Mouse (Mus musculus) thymus, postnatal 0 days (tissue): ENCODE data around the gene Pigq. TPM values are rescaled to one million over a fixed set of nuclear protein-coding genes. Genes with fewer than 3 reads are reported as not detected.
A peak's percentile ranks its signal among the peaks of the same experiment; 100 is the strongest.

Experiments used
- DNase-seq: peaks from one replicate; pipeline ENCODE4 v3.0.0-alpha.2; 2015; ENCODE audit warnings: low spot score
- polyA plus RNA-seq: library from polyadenylated mRNA; unstranded; fragments of >200 nt; fragmentation: Nextera tagmentation; extraction: Ambion mirVana; gene quantifications from 2 replicates; pipeline ENCODE4 v1.2.1, GENCODE M21; 2015

The Pigq gene
- polyA plus RNA-seq, 1 experiment from 2014 or later, result 28.8 TPM

DNA sequence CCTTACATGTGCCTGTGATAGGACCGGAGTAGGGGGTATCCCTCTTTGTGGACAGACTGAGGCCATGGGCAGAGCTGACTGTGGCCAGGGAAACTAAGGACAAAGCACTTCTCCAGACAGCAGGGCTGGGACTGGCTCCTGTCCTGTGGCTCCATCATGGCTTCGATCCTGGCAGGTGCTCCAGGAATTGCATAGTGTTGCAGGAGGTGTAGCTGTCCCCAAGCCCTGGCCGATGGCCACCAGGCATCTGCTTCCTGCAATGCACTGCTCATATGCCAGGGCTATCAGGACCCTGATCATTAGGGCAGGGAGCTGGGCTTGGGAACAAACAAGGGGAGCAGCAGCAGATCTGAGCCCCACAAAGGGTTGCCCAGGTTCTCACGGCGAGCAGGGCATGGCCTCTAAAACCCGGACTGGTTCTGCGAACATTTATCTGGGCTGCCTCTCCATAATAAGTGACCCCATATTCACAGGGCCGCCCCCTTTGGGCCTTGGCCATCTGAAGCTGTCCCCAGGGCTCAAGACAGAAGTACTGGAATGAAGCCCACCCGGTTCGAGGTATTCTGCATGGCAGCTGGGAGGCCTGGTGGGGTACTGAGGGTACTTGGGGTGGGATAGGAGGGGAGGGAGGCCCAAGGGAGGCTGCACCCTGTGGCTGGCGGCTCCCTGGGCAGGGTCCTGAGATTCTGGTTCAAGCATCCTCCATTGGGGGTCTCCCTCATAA is 14.2 kb upstream of the Pigq start:
- DNase-seq, result no peak

- no peak for DNase-seq
Measured at GRCm38 (mm10) chr17:25957586-25958051, 12.9 kb upstream of the Pigq start.

DNA sequence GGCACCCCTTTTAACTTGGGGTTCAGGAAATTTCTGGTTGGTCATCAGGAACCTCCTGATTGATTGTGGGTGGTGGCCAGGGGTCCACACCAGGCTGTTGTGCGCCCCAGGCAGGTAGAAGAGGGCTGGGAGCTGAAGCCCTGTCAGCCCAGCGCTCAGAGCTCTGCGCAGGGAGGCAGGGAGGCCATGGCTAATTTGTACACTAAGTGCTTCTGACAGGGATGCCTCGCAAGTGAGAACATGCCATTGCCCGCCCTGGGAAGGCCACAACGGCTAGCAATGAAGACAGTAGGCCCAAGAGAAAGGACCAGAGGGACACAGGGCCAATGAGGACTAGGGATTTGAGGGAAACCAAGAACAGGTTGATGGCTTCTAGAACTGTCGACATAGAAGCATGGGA is 11.9 kb upstream of the Pigq start:
- DNase-seq, result no peak

- no peak for DNase-seq
Measured at GRCm38 (mm10) chr17:25956201-25956600, 11.5 kb upstream of the Pigq start.

GRCm38 (mm10) chr17:25955736-25956135 is 11.0 kb upstream of the Pigq start:
- DNase-seq, result no peak

DNA sequence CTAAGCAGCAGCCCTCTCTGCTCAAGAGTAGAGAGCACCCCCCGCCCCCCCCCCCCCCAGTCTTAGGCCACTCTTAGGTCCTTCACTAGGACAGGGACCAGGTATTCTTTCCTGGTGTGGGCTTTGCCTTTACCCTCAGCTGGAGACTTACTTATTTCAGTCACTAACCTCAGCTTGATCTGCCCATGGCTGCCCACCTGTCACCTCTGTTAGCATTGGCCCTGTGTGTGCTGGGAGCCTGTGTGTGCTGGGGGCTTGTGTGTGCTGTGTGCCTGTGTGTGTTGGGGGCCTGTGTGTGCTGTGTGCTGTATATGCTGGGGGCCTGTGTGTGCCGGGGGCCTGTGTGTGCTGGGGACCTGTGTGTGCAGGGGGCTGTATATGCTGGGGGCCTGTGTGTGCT is 9.9 kb upstream of the Pigq start:
- DNase-seq, result no peak

GRCm38 (mm10) chr17:25953161-25953560 is 8.4 kb upstream of the Pigq start:
- no peak for DNase-seq

DNA sequence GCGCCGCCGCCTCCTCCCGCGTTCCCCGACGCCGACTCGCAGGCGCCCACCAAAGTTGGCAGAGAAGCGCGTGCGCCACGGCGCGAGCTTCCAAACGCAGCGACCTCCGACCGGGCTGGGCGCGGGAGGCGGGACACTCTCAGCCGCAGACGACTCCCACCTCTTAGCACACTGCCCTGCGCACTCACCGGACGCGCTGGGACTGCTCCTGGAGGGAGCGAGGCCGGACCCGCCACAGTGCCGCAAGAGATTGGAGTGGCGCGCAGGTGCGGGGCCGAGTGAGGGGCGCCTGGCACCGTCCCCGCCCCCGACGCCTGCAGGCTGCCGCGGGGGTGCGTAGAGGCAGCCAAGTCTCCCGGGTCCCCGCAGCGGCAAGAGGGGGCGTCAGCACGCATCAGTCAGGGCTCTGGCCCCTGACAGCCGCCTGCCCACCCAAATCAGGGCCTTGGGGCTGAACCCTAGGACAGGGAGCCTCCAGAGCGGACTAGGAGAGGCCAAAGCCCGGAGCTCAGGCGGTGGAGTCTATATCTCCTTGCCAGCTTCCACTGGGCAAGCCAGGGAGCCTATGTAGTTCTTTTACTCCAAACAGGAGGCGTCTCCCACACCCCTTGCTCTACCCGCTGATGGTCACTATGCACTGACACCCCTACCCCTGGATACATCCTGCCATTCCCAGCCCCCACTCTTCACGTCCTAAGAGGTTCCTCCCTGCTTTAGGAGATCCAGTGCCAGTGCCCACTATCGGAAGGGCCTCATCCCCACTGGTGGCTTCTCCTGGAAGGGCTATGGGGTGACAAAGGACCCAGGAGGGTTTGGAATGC is 7.3 kb upstream of the Pigq start, which contains the start of gene A930017K11Rik:
A930017K11Rik (minus strand) TSS at position 763 of the 821 bp plus-strand sequence.
- no peak for DNase-seq

- no peak for DNase-seq
Measured at GRCm38 (mm10) chr17:25951225-25951802, 6.6 kb upstream of the Pigq start.

GRCm38 (mm10) chr17:25950706-25951105 is 6.0 kb upstream of the Pigq start:
- no peak for DNase-seq

- no peak for DNase-seq
Measured at GRCm38 (mm10) chr17:25949981-25950380, 5.2 kb upstream of the Pigq start.

GRCm38 (mm10) chr17:25948051-25948450 is 3.3 kb upstream of the Pigq start:
- no peak for DNase-seq

DNA sequence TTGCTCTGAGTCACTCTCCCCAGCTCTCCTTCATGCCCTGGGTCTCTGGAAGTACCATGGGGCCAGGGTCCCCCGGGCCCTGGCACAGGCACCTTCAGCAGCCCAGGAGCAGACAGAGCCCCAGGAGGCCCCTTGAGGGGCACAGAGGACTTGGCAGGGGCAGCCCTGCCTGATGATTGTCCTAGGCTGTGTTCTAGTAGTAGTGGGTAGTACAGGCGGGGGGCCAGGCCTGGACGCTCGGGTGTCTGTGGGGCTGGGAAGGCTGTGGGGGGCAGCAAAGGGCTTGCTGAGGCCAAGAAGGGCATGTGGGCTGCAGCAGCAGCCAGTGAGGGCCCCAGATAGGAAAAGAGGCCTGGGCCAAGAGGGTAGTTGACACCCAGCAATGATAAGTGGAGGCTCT is 2.8 kb upstream of the Pigq start:
- DNase-seq, result no peak

DNA sequence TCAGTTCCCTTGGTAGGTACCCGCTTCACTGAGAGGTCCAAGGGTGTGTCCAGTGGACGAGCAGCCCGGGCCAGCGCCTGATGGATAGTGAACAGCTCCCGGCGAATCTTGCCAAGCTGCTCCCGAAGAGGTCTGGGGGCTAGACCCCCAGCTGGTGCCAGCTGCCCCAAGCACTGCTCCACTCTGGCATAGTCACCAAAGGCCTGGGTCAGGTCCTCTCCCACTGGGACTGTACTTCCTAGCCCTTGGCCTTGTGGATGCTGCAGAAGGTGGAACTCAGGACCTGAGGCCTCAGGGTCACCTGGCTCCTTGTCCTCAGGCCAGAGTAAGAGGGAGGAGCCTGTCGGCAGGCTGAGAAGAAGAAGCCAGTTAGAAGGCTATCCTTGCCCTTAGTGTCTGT is 2.2 kb upstream of the Pigq start:
- no peak for DNase-seq

DNA sequence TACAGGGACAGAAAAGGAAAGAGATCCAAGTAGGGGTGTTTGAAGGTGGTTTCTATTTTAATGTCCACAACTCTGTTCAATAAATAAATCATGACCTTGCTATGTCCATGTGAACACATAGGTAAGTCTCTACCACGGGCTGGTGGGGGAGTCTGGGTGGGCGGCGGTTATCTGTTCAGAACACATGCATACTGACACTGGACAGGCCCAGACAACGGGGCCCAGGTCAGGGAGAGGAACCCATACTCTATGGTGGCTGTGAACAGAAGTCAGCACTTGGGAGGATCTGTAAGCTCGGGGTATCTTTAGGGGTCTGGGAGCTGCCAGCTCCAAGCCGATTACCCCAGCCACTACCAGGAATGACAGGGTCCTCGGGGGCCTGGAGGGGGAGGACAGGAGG is 1.6 kb upstream of the Pigq start:
- no peak for DNase-seq

DNA sequence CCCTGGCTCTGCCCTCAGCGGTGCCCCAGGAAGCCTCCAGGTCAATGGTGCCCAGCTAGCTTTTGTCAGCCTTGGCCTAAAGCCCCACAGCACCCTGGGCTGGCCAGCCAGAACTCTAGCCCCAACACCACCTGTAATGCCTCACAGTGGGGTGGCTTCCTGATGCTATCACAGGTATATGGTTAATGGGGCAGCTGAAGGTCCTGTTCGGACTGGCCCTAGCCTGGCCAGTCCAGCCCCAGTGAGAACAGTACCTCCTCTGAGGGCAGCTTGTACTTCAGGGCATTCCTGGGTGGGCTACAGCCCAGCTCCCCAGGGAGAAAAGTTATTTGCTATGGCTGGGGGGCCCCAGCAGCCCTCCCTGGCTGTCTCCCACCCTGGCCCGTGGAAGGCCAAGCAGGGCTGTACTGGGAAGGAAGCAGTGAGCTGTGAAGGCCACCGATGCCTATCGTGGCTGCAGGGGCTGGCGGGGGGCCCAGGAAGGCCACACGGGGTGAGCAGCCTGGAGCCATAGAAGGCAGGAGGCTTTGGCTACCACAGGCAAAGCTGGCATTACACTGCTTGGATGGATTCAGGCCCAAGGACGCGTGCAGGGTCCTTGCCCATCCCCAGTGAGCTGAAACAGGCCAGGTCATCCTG is 900 bp upstream of the Pigq start:
- DNase-seq, result no peak

- DNase-seq, result no peak
Measured at GRCm38 (mm10) chr17:25943769-25944168, 967 bp downstream of the Pigq start.

GRCm38 (mm10) chr17:25943221-25943620 is 1.5 kb downstream of the Pigq start:
- DNase-seq, result no peak

GRCm38 (mm10) chr17:25942597-25943151 is 2.1 kb downstream of the Pigq start:
- DNase-seq, result no peak

DNA sequence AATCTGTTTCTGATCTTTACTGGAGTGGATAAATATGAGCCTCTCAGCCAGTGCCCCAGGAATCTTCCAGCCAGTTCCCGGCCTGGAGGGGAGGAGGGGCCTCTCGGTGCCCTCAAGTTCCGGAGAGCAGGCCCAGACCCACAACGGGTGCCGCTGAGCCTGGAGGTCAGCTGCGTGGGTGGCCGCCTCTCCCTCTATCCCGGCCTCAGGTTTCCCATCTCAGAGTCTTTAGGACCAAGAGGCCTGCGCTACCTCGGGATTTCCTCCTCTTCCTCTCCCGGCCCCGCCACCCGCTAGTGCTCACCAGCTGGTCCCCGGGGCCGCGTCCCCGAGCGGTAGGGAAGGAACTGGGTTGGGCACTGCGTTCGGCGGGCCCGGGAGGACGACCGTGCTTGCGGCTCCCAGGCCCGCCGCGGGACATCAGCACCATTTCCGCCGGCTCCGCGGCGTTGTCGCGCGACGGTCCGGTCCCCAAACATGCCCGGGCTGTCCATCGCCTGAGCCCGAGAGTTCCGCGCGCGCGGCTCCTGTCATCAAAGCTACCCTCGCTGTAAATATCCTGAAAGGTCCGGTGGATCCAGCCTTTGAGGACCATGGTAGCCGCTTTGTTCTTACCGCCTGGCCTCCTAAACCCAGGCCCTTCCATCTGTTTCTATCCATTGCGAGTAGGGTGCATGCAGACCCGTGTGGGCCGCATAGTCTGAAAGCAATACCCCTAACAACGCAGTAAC is 3.1 kb downstream of the Pigq start:
- DNase-seq, result peak; percentile 65

DNA sequence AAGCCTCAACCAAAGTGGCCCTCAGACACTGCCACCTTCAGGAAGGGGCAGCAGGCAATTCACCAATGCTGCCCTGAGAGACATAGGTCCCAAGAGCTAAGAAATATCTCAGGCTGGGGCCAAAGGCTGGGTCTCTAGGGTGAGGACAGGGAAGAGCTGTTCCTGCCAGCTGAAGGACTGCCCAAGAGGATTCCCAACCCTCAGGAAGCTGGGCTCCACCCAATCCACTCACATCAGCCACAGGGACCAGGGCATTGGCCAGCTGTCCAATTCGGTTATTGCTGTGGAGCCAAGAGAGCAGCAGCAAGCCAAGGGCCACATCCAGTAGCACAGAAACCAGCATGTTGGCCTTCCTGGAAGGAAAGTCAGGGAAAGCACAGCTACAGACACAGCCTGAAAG is 10.2 kb downstream of the Pigq start:
- no peak for DNase-seq
